Mouse (Mus musculus): ENCODE measurements around the gene Cux1. TPM values are rescaled to one million over a fixed set of nuclear protein-coding genes. Genes with fewer than 3 reads are reported as not detected.

Gene Cux1
- polyA plus RNA-seq, 1 experiment: 37.1 TPM

GRCm38 (mm10) chr5:136427121-136427771 is 140.0 kb downstream of the Cux1 start:
- no peak overlapping the region for H3K27ac ChIP-seq (ENCODE audit: control insufficient read depth, insufficient read depth, low read depth, low read length, poor library complexity)
- TF ChIP-seq CTCF (IDR thresholded peaks at IDR 0.05; ENCODE audit: control insufficient read depth, insufficient read depth, low read length) (no peak), POLR2A (IDR thresholded peaks at IDR 0.05; ENCODE audit: borderline replicate concordance, control insufficient read depth, low read depth, low read length) (no peak)
- 86% methylated on average over 4 of the region's 4 CpGs for WGBS
- H3K4me1 ChIP-seq (ENCODE audit: control insufficient read depth, insufficient read depth, low read length): peaks cover 2% of the 10 kb centered on the region
- H3K4me3 ChIP-seq (replicated peaks; ENCODE audit: control insufficient read depth, low read depth, low read length): no peak overlapping the region

GRCm38 (mm10) chr5:136422948-136423347 is 144.3 kb downstream of the Cux1 start:
- Histone ChIP-seq H3K4me1 (ENCODE audit: control insufficient read depth, insufficient read depth, low read length) (no peaks in the 10 kb centered on the region; the same call in 1 of the 2 replicates), H3K4me3 (replicated peaks; ENCODE audit: control insufficient read depth, low read depth, low read length) (no peak overlapping the region), H3K27ac (ENCODE audit: control insufficient read depth, insufficient read depth, low read depth, low read length, poor library complexity) (no peak overlapping the region)
- 74% methylated on average over 2 of the region's 2 CpGs for WGBS
- TF ChIP-seq POLR2A (IDR thresholded peaks at IDR 0.05; ENCODE audit: borderline replicate concordance, control insufficient read depth, low read depth, low read length) (no peak), CTCF (IDR thresholded peaks at IDR 0.05; ENCODE audit: control insufficient read depth, insufficient read depth, low read length) (no peak)

GRCm38 (mm10) chr5:136421885-136422284 is 145.4 kb downstream of the Cux1 start:
- WGBS: 77% methylated on average over 3 of the region's 3 CpGs
- H3K27ac ChIP-seq (ENCODE audit: control insufficient read depth, insufficient read depth, low read depth, low read length, poor library complexity): no peak overlapping the region
- TF ChIP-seq POLR2A (IDR thresholded peaks at IDR 0.05; ENCODE audit: borderline replicate concordance, control insufficient read depth, low read depth, low read length) (no peak), CTCF (IDR thresholded peaks at IDR 0.05; ENCODE audit: control insufficient read depth, insufficient read depth, low read length) (no peak)

GRCm38 (mm10) chr5:136421316-136421715 is 146.0 kb downstream of the Cux1 start:
- WGBS: 55% methylated on average over 3 of the region's 3 CpGs
- Histone ChIP-seq H3K4me3 (replicated peaks; ENCODE audit: control insufficient read depth, low read depth, low read length) (no peak overlapping the region), H3K27ac (ENCODE audit: control insufficient read depth, insufficient read depth, low read depth, low read length, poor library complexity) (no peak overlapping the region), H3K4me1 (ENCODE audit: control insufficient read depth, insufficient read depth, low read length) (no peaks in the 10 kb centered on the region; the same call in 1 of the 2 replicates)
- TF ChIP-seq CTCF (IDR thresholded peaks at IDR 0.05; ENCODE audit: control insufficient read depth, insufficient read depth, low read length): no peak
- TF ChIP-seq POLR2A (IDR thresholded peaks at IDR 0.05; ENCODE audit: borderline replicate concordance, control insufficient read depth, low read depth, low read length): no peak

More at GRCm38 (mm10) chr5:136421885-136422284, 145.4 kb downstream of the Cux1 start:
- H3K4me3 ChIP-seq (replicated peaks; ENCODE audit: control insufficient read depth, low read depth, low read length): no peak overlapping the region
- H3K4me1 ChIP-seq (ENCODE audit: control insufficient read depth, insufficient read depth, low read length): no peaks in the 10 kb centered on the region; the same call in 1 of the 2 replicates

GRCm38 (mm10) chr5:136420342-136420741 is 146.9 kb downstream of the Cux1 start:
- 63% methylated on average over 3 of the region's 3 CpGs for WGBS

GRCm38 (mm10) chr5:136417891-136418290 is 149.4 kb downstream of the Cux1 start:
- Histone ChIP-seq H3K4me3 (replicated peaks; ENCODE audit: control insufficient read depth, low read depth, low read length) (no peak overlapping the region), H3K27ac (ENCODE audit: control insufficient read depth, insufficient read depth, low read depth, low read length, poor library complexity) (no peak overlapping the region), H3K4me1 (ENCODE audit: control insufficient read depth, insufficient read depth, low read length) (peaks cover 1% of the 10 kb centered on the region; the same call in 1 of the 2 replicates)
- TF ChIP-seq POLR2A (IDR thresholded peaks at IDR 0.05; ENCODE audit: borderline replicate concordance, control insufficient read depth, low read depth, low read length) (no peak), CTCF (IDR thresholded peaks at IDR 0.05; ENCODE audit: control insufficient read depth, insufficient read depth, low read length) (no peak)
- 86% methylated on average over 4 of the region's 4 CpGs for WGBS

More at GRCm38 (mm10) chr5:136420342-136420741, 146.9 kb downstream of the Cux1 start:
- Histone ChIP-seq H3K4me1 (ENCODE audit: control insufficient read depth, insufficient read depth, low read length) (no peaks in the 10 kb centered on the region; the same call in 1 of the 2 replicates), H3K4me3 (replicated peaks; ENCODE audit: control insufficient read depth, low read depth, low read length) (no peak overlapping the region), H3K27ac (ENCODE audit: control insufficient read depth, insufficient read depth, low read depth, low read length, poor library complexity) (no peak overlapping the region)
- TF ChIP-seq POLR2A (IDR thresholded peaks at IDR 0.05; ENCODE audit: borderline replicate concordance, control insufficient read depth, low read depth, low read length) (no peak), CTCF (IDR thresholded peaks at IDR 0.05; ENCODE audit: control insufficient read depth, insufficient read depth, low read length) (no peak)

- H3K4me1 ChIP-seq (ENCODE audit: control insufficient read depth, insufficient read depth, low read length): peaks cover 4% of the 10 kb centered on the region; the same call in 1 of the 2 replicates
- H3K4me3 ChIP-seq (replicated peaks; ENCODE audit: control insufficient read depth, low read depth, low read length): no peak overlapping the region
- TF ChIP-seq CTCF (IDR thresholded peaks at IDR 0.05; ENCODE audit: control insufficient read depth, insufficient read depth, low read length) (no peak), POLR2A (IDR thresholded peaks at IDR 0.05; ENCODE audit: borderline replicate concordance, control insufficient read depth, low read depth, low read length) (no peak)
- WGBS: 64% methylated on average over 2 of the region's 2 CpGs
- no peak overlapping the region for H3K27ac ChIP-seq (ENCODE audit: control insufficient read depth, insufficient read depth, low read depth, low read length, poor library complexity)
Observed at GRCm38 (mm10) chr5:136414479-136414878, 152.8 kb downstream of the Cux1 start.

- TF ChIP-seq CTCF (IDR thresholded peaks at IDR 0.05; ENCODE audit: control insufficient read depth, insufficient read depth, low read length) (no peak), POLR2A (IDR thresholded peaks at IDR 0.05; ENCODE audit: borderline replicate concordance, control insufficient read depth, low read depth, low read length) (no peak)
- 10% methylated on average over 7 of the region's 7 CpGs for WGBS
- Histone ChIP-seq H3K27ac (ENCODE audit: control insufficient read depth, insufficient read depth, low read depth, low read length, poor library complexity) (no peak overlapping the region), H3K4me3 (replicated peaks; ENCODE audit: control insufficient read depth, low read depth, low read length) (no peak overlapping the region), H3K4me1 (ENCODE audit: control insufficient read depth, insufficient read depth, low read length) (peaks cover 4% of the 10 kb centered on the region; the same call in 1 of the 2 replicates)
Observed at GRCm38 (mm10) chr5:136410681-136411181, 156.6 kb downstream of the Cux1 start.
